Mouse (Mus musculus) heart, postnatal 0 days (tissue): ENCODE data around the gene Rnf43. TPM values are rescaled to one million over a fixed set of nuclear protein-coding genes. Genes with fewer than 3 reads are reported as not detected.

Experiments
- ATAC-seq: fragments of 200-750 bp; cut with Nextera tagmentation; 2 replicates; pipeline ENCODE4 v1.8.0; 2017; ENCODE audit warnings: low read depth, moderate number of reproducible peaks, moderate library complexity; ENCODE audit not compliant: insufficient read depth
- DNase-seq: peaks from one replicate; pipeline ENCODE4 v3.0.0-alpha.2; 2016; ENCODE audit warnings: low spot score
- H3K27ac ChIP-seq: fragments of 300-500 bp; sonication (generic); 2 replicates; pipeline ENCODE4 v1.5.1; 2014; ENCODE audit warnings: low read depth, mild to moderate bottlenecking
- H3K27me3 ChIP-seq: fragments of 300-500 bp; sonication (generic); 2 replicates; pipeline ENCODE4 v1.6.1; 2014; ENCODE audit warnings: low read length, mixed read lengths; ENCODE audit not compliant: control insufficient read depth, insufficient read depth
- H3K36me3 ChIP-seq: fragments of 300-500 bp; sonication (generic); replicated peaks from 2 replicates; pipeline ENCODE4 v1.6.1; 2014; ENCODE audit warnings: low read length, mixed read lengths; ENCODE audit not compliant: control insufficient read depth, insufficient read depth
- H3K4me1 ChIP-seq: fragments of 300-500 bp; sonication (generic); 2 replicates; pipeline ENCODE4 v1.6.1; 2014; ENCODE audit warnings: antibody characterized with exemption; ENCODE audit not compliant: control insufficient read depth, insufficient read depth
- H3K4me2 ChIP-seq: fragments of 300-500 bp; sonication (generic); 2 replicates; pipeline ENCODE4 v1.6.1; 2014; ENCODE audit warnings: low read depth, mild to moderate bottlenecking, low read length, moderate library complexity
- H3K4me3 ChIP-seq: fragments of 300-500 bp; sonication (generic); 2 replicates; pipeline ENCODE4 v1.5.1; 2014; ENCODE audit warnings: low read depth, low read length
- H3K9ac ChIP-seq: fragments of 300-500 bp; sonication (generic); replicated peaks from 2 replicates; pipeline ENCODE4 v1.6.1; 2014; ENCODE audit warnings: low read depth, low read length, mixed read lengths
- H3K9me3 ChIP-seq: fragments of 300-500 bp; sonication (generic); replicated peaks from 2 replicates; pipeline ENCODE4 v1.6.1; 2016; ENCODE audit warnings: low read length; ENCODE audit not compliant: control insufficient read depth
- CTCF ChIP-seq: IDR thresholded peaks from 2 replicates; pipeline ENCODE4 v1.5.1; 2016; ENCODE audit warnings: antibody characterized with exemption, control low read depth, low read depth
- EP300 ChIP-seq: IDR thresholded peaks from 2 replicates; pipeline ENCODE4 v1.6.1; 2016; ENCODE audit warnings: antibody characterized with exemption, low read depth
- WGBS: fragments of 180-500 bp; shearing (Covaris S2); extraction: QIAGEN DNeasy Blood & Tissue Kit; methylation state at CpG from one replicate; pipeline ENCODE4 v1.1.7; 2014; 5-methylcytosine and 5-hydroxymethylcytosine counted together
- polyA plus RNA-seq: library from polyadenylated mRNA; unstranded; fragments of >200 nt; fragmentation: Nextera tagmentation; extraction: Ambion mirVana; gene quantifications from 2 replicates; pipeline ENCODE4 v1.2.1, GENCODE M21; 2015
- total RNA-seq: library from RNA; depleted of rRNA; stranded (reverse); fragments of >200 nt; gene quantifications from 2 replicates; pipeline ENCODE4 v1.2.3, GENCODE M21; 2014; ENCODE audit warnings: low replicate concordance

The Rnf43 gene
- total and polyA plus RNA-seq, 2 experiments from 2014 or later = 0.48 to 0.73 TPM

GRCm38 (mm10) chr11:87677756-87678155 is 15.2 kb downstream of the Rnf43 start:
- Histone ChIP-seq H3K9me3 (no peaks in the 10 kb centered on the region), H3K9ac (no peak overlapping the region), H3K27ac (no peak overlapping the region), H3K4me1 (no peaks in the 10 kb centered on the region), H3K27me3 (no peaks in the 10 kb centered on the region), H3K36me3 (no peaks in the 10 kb centered on the region), H3K4me3 (no peak overlapping the region), H3K4me2 (no peak overlapping the region)
- TF ChIP-seq EP300 = no peak
- no peak for TF ChIP-seq CTCF
- no peak for DNase-seq
- no peak for ATAC-seq
- WGBS = 52% methylated on average over 5 of the region's 5 CpGs

GRCm38 (mm10) chr11:87678545-87678944 is 16.0 kb downstream of the Rnf43 start:
- WGBS = 65% methylated on average over 4 of the region's 4 CpGs
- no peak for DNase-seq
- Histone ChIP-seq H3K9ac (no peak overlapping the region), H3K36me3 (no peaks in the 10 kb centered on the region), H3K4me3 (no peak overlapping the region), H3K27me3 (no peaks in the 10 kb centered on the region), H3K9me3 (no peaks in the 10 kb centered on the region), H3K27ac (no peak overlapping the region), H3K4me1 (no peaks in the 10 kb centered on the region), H3K4me2 (no peak overlapping the region)
- no peak for ATAC-seq
- TF ChIP-seq EP300 (no peak), CTCF (no peak)

GRCm38 (mm10) chr11:87678976-87679375 is 16.5 kb downstream of the Rnf43 start:
- H3K9ac ChIP-seq = no peak overlapping the region
- ATAC-seq (no peak), DNase-seq (no peak)
- no peaks in the 10 kb centered on the region for H3K4me1 ChIP-seq
- no peak overlapping the region for H3K27ac ChIP-seq
- no peak overlapping the region for H3K4me3 ChIP-seq
- no peaks in the 10 kb centered on the region for H3K27me3 ChIP-seq
- no peak overlapping the region for H3K4me2 ChIP-seq
- TF ChIP-seq EP300 (no peak), CTCF (no peak)
- H3K9me3 ChIP-seq = no peaks in the 10 kb centered on the region
- H3K36me3 ChIP-seq = no peaks in the 10 kb centered on the region
- 83% methylated on average over 7 of the region's 7 CpGs for WGBS

GRCm38 (mm10) chr11:87680786-87681185 is 18.3 kb downstream of the Rnf43 start:
- TF ChIP-seq CTCF = no peak
- no peak for TF ChIP-seq EP300
- H3K36me3 ChIP-seq = no peaks in the 10 kb centered on the region
- DNase-seq (no peak), ATAC-seq (no peak)
- no peaks in the 10 kb centered on the region for H3K27me3 ChIP-seq
- no peak overlapping the region for H3K27ac ChIP-seq
- no peaks in the 10 kb centered on the region for H3K9me3 ChIP-seq
- WGBS = 75% methylated on average over 9 of the region's 9 CpGs
- H3K4me1 ChIP-seq = no peaks in the 10 kb centered on the region
- no peak overlapping the region for H3K9ac ChIP-seq
- no peak overlapping the region for H3K4me2 ChIP-seq
- no peak overlapping the region for H3K4me3 ChIP-seq

- H3K27me3 ChIP-seq = no peaks in the 10 kb centered on the region
- no peak for ATAC-seq
- H3K9me3 ChIP-seq = no peaks in the 10 kb centered on the region
- WGBS = 86% methylated on average over 12 of the region's 12 CpGs
- no peak for TF ChIP-seq CTCF
- no peak for TF ChIP-seq EP300
- no peak for DNase-seq
- H3K4me1 ChIP-seq = no peaks in the 10 kb centered on the region
- H3K4me2 ChIP-seq = no peak overlapping the region
- H3K27ac ChIP-seq = no peak overlapping the region
- no peak overlapping the region for H3K9ac ChIP-seq
- H3K4me3 ChIP-seq = no peak overlapping the region
- no peaks in the 10 kb centered on the region for H3K36me3 ChIP-seq
These were observed 19.6 kb downstream of the Rnf43 start for GRCm38 (mm10) chr11:87682096-87682495.

- Histone ChIP-seq H3K27me3 (no peaks in the 10 kb centered on the region), H3K9me3 (no peaks in the 10 kb centered on the region), H3K36me3 (no peaks in the 10 kb centered on the region), H3K4me2 (no peak overlapping the region), H3K9ac (no peak overlapping the region), H3K4me3 (no peak overlapping the region), H3K27ac (no peak overlapping the region), H3K4me1 (no peaks in the 10 kb centered on the region)
- 41% methylated on average over 13 of the region's 13 CpGs for WGBS
- no peak for TF ChIP-seq CTCF
- ATAC-seq (no peak), DNase-seq (no peak)
These were observed 20.5 kb downstream of the Rnf43 start for GRCm38 (mm10) chr11:87682838-87683571.
